Mouse (Mus musculus) ES-E14 (cell line): Measurements from ENCODE around the gene Shisa6. TPM values are rescaled to one million over a fixed set of nuclear protein-coding genes. Genes with fewer than 3 reads are reported as not detected.

Experiments used
- DNase-seq: peaks from one replicate; pipeline ENCODE4 v3.0.0-alpha.2; 2013; ENCODE audit warnings: low read depth, low spot score
- H3K27ac ChIP-seq: 2 replicates; pipeline ENCODE4 v1.5.1; 2012; ENCODE audit warnings: low read depth, mild to moderate bottlenecking, low read length, moderate library complexity, mixed read lengths; ENCODE audit not compliant: poor library complexity, insufficient read depth, severe bottlenecking
- H3K36me3 ChIP-seq: 2 replicates; pipeline ENCODE4 v1.6.1; 2012; ENCODE audit warnings: mild to moderate bottlenecking, low read length, moderate library complexity, mixed read lengths; ENCODE audit not compliant: control insufficient read depth, poor library complexity, insufficient read depth, severe bottlenecking
- H3K4me1 ChIP-seq, 2 experiments: fragments of 150-350 bp in 1 of 2; sonication (generic) in 1 of 2; 2 replicates each; pipeline ENCODE4 v1.6.1; 2012; ENCODE audit warnings: low read length in 2 of 2, mild to moderate bottlenecking in 1 of 2, mixed read lengths in 1 of 2; ENCODE audit not compliant: control insufficient read depth in 2 of 2, insufficient read depth in 2 of 2, poor library complexity in 1 of 2
- H3K4me3 ChIP-seq, 2 experiments: fragments of 150-350 bp in 1 of 2; sonication (generic) in 1 of 2; 2 replicates each; pipeline ENCODE4 v1.5.1; 2012; ENCODE audit warnings: low read length in 2 of 2, low read depth in 1 of 2, mild to moderate bottlenecking in 1 of 2, mixed read lengths in 1 of 2; ENCODE audit not compliant: insufficient read depth in 1 of 2, poor library complexity in 1 of 2, severe bottlenecking in 1 of 2
- H3K9ac ChIP-seq: 2 replicates; pipeline ENCODE4 v1.6.1; 2012; ENCODE audit warnings: low read depth, mild to moderate bottlenecking, low read length, mixed read lengths; ENCODE audit not compliant: poor library complexity, insufficient read depth, severe bottlenecking
- H3K9me3 ChIP-seq: fragments of 150-350 bp; sonication (generic); 2 replicates; pipeline ENCODE4 v1.6.1; 2012; ENCODE audit warnings: low read depth, mild to moderate bottlenecking, low read length; ENCODE audit not compliant: control insufficient read depth, insufficient read depth
- CHD2 ChIP-seq: IDR thresholded peaks from 2 replicates; pipeline ENCODE4 v1.6.1; 2014; ENCODE audit warnings: mild to moderate bottlenecking, low read depth, low read length, inconsistent platforms
- HCFC1 ChIP-seq: IDR thresholded peaks from 2 replicates; pipeline ENCODE4 v1.6.1; 2012; ENCODE audit warnings: low read length, inconsistent platforms, borderline replicate concordance; ENCODE audit not compliant: insufficient read depth
- MAFK ChIP-seq: IDR thresholded peaks from 2 replicates; pipeline ENCODE4 v1.6.1; 2014; ENCODE audit warnings: mild to moderate bottlenecking, low read depth, low read length, inconsistent platforms; ENCODE audit not compliant: insufficient read depth
- ZC3H11A ChIP-seq: IDR thresholded peaks from 2 replicates; pipeline ENCODE4 v1.6.1; 2012; ENCODE audit warnings: low read depth, mild to moderate bottlenecking, inconsistent platforms, low read length, borderline replicate concordance
- ZNF384 ChIP-seq: IDR thresholded peaks from 2 replicates; pipeline ENCODE4 v1.6.1; 2012; ENCODE audit warnings: low read depth, low read length, inconsistent platforms
- in situ Hi-C, 2 experiments: fragments of 600-800 bp; cut with MboI; formaldehyde crosslinking; loops; one replicate each; pipeline ENCODE4 v1.15.1; 2025; ENCODE audit warnings: low sequenced_read_pairs in 2 of 2, inconsistent platforms in 1 of 2; ENCODE audit not compliant: unreplicated experiment in 2 of 2
- total RNA-seq: library from RNA; depleted of rRNA; stranded (reverse); fragments of 300-350 nt; gene quantifications from 2 replicates; pipeline ENCODE4 v1.2.3, GENCODE M21; 2012; rRNA removed

The Shisa6 gene
- total RNA-seq = 0.09 and 0.11 TPM in 2 replicates

DNA sequence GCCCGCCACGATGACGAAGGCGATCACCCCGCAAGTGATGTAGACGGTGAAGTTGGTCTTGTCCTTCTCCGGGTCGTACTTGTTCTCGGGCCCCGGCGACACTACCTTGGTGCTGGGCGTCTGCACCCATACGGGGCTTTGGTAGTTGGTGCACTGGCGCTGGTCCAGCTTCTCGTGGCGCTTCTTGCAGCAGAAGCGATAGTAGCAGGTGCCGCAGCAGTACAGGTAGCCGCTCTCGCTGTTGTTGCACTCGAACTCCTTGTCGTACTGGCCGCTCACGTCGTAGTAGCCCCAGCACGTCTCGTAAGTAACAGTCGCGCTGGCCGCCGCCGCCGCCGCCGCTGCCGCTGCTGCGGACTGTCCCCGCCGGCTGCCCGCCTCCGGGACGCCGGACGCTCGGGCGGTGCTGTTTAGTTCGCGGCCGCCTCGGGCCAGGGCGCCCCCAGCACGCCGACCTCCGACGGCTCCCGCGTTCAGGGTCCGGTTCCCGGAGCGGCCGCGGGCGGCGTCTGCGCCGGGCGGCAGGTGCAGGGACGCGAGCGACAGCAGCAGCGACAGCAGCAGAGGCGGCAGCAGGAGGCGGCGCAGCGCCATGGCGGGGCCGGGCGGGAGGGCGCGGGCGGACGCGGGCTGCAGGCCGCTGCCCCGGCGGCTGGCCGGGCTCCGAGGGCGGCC lies at the start of gene Shisa6:
Shisa6 (minus strand) TSS at position 594 of the 675 bp plus-strand sequence.
- no peak within 1 kb of the TSS for H3K27ac ChIP-seq
- no peak for DNase-seq
- no peaks in the 10 kb centered on the region for H3K9me3 ChIP-seq
- H3K9ac ChIP-seq = peak within 1 kb of the TSS; percentile 40
- in situ Hi-C loops = no loop called here
- TF ChIP-seq MAFK (no peak), CHD2 (no peak), ZC3H11A (no peak), HCFC1 (no peak)
- peak within 1 kb of the TSS; percentile 81 to 84 for H3K4me3 ChIP-seq
- no peaks in the 10 kb centered on the region; a peak in 1 of 4 replicates for H3K4me1 ChIP-seq
- no peaks in the 10 kb centered on the region for H3K36me3 ChIP-seq

GRCm38 (mm10) chr11:66573888-66574287 lies 48.1 kb upstream of the Shisa6 start:
- Histone ChIP-seq H3K36me3 (no peaks in the 10 kb centered on the region), H3K9me3 (no peaks in the 10 kb centered on the region), H3K4me1 (no peaks in the 10 kb centered on the region), H3K9ac (no peak overlapping the region), H3K27ac (no peak overlapping the region), H3K4me3 (no peak overlapping the region)
- in situ Hi-C loops = no loop called here
- TF ChIP-seq MAFK (no peak), CHD2 (no peak), ZC3H11A (no peak), HCFC1 (no peak), ZNF384 (no peak)
- DNase-seq = no peak

DNA sequence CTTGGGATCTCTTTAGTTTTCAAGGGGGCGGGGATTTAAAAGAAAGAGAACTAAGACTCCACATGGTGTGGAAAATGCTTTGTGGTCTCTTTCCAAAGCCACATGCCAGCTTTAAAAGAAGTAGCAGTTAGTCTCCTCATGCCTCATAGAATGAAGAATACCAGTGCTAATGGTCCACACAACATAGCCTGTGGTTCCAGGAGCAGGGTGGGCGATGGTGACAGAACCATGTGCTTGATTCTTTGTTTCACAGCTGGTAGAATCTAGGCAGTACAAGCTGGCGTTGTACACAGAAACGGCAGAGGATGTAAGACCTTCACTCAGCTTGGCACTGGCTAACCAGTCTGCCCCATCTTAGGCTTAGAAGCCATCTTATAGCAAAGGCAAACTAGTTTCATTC lies 43.3 kb upstream of the Shisa6 start:
- Histone ChIP-seq H3K4me3 (no peak overlapping the region), H3K27ac (no peak overlapping the region), H3K9ac (no peak overlapping the region), H3K36me3 (no peaks in the 10 kb centered on the region), H3K4me1 (peaks cover 0 to 8% of the 10 kb centered on the region in 2 experiments; a peak in 2 of 4 replicates), H3K9me3 (no peaks in the 10 kb centered on the region)
- TF ChIP-seq ZNF384 = no peak
- TF ChIP-seq CHD2 = no peak
- no peak for TF ChIP-seq ZC3H11A
- no peak for TF ChIP-seq MAFK
- TF ChIP-seq HCFC1 = no peak
- in situ Hi-C loops = no loop called here
- DNase-seq = no peak

GRCm38 (mm10) chr11:66568386-66568791 lies 42.6 kb upstream of the Shisa6 start:
- no peaks in the 10 kb centered on the region for H3K9me3 ChIP-seq
- TF ChIP-seq ZC3H11A (no peak), MAFK (no peak), HCFC1 (no peak), CHD2 (no peak), ZNF384 (no peak)
- H3K4me1 ChIP-seq = peaks cover 0 to 8% of the 10 kb centered on the region in 2 experiments; a peak in 2 of 4 replicates
- in situ Hi-C loops = no loop called here
- no peak overlapping the region; the same call in 1 of the 2 replicates for H3K27ac ChIP-seq
- no peak for DNase-seq
- H3K36me3 ChIP-seq = no peaks in the 10 kb centered on the region
- no peak overlapping the region for H3K9ac ChIP-seq
- no peak overlapping the region for H3K4me3 ChIP-seq

DNA sequence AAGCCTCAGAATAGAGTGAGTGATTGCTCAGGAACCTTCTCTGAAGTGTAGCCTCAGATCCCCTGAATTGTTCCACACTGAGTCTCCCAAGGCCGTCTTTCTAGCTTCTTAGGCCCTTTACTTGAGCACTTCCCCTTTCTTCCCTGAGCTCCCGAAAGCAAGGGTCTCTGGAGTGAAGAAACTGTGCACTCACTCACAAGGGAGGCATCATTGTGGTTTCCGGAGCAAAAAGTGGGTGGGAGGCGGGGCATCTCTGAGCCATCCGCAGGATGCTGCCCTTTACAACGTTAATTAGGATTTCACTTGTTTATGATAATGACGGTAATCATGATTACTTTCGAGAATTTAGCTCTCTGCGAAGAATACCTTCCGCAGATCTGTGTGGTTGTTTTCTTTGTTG lies 41.6 kb upstream of the Shisa6 start:
- H3K36me3 ChIP-seq = no peaks in the 10 kb centered on the region
- no peak overlapping the region for H3K9ac ChIP-seq
- no peak for TF ChIP-seq CHD2
- in situ Hi-C loops = no loop called here
- no peak for DNase-seq
- no peaks in the 10 kb centered on the region for H3K9me3 ChIP-seq
- H3K4me3 ChIP-seq = no peak overlapping the region
- H3K4me1 ChIP-seq = peaks cover 0 to 8% of the 10 kb centered on the region in 2 experiments; a peak in 2 of 4 replicates
- no peak overlapping the region for H3K27ac ChIP-seq
